Mouse (Mus musculus) stomach, postnatal 0 days (tissue): ENCODE data around the gene Kif1b.

Experiments used
- CTCF ChIP-seq: IDR thresholded peaks from 2 replicates; pipeline ENCODE4 v1.5.1; 2016; ENCODE audit warnings: antibody characterized with exemption, low read depth, mild to moderate bottlenecking, moderate library complexity
- EP300 ChIP-seq: optimal IDR thresholded peaks from 2 replicates; pipeline ENCODE3; 2016; ENCODE audit warnings: antibody characterized with exemption

DNA sequence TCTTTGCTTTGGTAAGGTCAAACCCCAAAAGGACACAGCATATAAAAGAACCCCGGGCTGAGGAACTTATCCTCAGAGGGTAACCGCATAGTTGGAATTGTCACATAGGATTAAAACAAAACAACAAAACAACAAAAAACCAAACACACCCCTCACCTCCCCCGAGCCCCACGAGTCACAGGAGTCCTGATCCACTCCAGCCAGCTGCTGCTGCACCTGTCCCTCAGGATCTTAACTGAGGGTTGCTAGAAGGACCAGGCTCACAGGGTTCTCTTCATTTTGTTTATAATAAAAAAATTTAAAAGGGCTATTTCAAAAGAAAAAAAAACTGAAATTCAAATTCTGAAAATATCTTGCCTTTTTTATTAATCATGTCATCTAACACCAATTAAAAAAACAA lies 21.2 kb upstream of the Kif1b start:
- no peak for TF ChIP-seq CTCF
- no peak for TF ChIP-seq EP300
